Mouse (Mus musculus): ENCODE data around the gene Col4a3bp.
"Not testable (repeated sequence)": the region's sequence is repeated elsewhere in the genome, so short reads cannot be mapped to it uniquely, and the experiment has no call there.

Col4a3bp gene

DNA sequence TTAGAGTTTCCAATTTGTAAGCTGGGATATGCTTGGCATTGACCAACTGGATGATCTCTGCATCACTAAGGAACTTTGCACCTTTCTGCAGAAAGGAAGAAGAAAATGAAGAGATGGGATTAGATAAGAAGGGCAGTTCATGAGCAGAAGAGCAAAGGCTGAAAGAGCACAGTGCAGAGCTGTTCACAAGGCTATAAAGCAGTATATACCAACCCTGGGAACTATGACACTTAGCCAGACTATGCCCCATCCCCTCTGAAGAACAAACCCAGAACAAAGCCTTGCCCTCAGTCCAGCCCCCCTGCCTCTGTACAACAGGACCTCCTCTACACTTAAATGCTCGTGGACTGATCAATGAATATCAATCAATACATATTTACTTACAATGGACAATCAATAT, 114.3 kb downstream of the Col4a3bp start:
- DNase-seq = no peak

DNA sequence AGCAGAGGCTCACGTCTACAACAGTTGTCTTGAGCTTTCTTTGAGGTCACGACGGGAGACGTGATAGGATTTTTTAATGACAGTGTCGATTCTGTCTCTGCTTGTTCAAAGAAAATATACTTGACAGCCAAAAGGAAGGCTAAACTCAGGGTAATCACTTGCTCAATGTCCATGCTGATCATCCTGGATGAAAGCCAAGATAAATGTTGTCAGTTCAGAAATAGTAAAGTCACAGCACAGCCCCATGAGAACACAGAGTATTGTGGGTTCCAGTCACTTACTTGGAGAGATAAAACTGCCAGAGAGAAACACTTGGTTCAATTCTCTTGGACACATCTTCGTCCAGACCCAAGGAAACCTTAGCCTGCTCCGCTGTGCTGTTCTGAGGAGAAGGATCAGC, 116.5 kb downstream of the Col4a3bp start:
- DNase-seq = no peak

DNA sequence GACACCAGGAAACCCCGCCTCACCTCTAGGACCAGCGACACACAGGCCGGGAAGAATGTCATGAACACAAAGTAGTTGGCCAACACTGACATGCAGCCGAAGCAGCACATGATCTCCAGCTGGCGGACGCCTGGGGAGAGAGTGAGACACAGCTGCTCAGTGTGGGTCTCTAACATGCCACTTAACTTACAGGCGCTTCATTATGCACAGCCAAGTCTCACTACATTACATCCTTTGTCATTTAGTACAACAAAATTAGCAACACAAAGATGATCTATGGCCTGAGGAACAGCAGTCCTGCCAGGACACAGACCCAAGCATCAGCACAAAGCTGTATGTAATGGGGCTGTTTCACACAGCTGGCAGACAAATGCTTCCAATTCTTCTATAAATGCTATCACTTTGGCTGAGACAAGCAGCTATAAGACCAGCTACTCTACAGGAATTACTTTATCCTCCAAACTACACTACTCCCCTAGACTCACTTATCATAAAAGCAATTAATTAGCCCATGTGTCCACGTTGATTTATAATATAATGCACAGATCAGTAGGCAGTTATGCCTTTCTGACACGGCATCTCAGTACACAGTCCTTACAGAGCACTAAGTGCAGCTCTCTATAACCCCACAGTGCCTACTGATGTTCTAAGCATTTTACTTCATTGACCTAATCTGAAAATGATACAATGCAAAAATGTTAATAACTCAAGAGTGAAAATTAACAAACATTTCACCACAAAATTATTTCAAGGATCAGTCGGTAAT, 117.9 kb downstream of the Col4a3bp start:
- no peak for DNase-seq

- not testable (repeated sequence) for DNase-seq
These were observed 120.7 kb downstream of the Col4a3bp start for GRCm38 (mm10) chr13:96663120-96663519.

DNA sequence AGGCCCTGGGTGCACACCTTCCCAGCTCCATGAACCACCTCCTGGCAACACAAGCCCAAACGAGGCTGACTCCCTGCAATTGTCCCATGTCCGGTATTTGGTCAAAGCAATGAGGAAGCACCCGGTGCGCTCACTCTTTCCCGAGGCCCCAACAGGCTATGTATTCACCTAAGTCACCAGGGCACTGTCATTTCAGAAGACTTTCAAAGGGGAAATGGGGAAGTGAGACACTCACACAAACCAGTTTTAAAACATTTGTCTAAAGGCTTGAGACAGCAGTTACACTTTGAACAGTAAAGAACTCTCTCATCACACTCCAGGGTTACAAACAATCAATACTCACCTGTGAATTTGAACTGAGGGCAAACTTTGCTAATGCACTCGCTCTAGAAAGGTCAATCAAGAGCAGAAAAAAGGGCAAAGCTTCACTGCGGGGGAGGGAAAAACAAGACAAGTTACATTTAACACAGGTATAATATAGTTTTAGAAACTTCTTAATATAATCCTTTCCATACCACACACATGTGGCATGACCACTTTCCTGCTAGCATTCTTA, 122.1 kb downstream of the Col4a3bp start:
- DNase-seq = no peak

- DNase-seq = no peak
These were observed 127.6 kb downstream of the Col4a3bp start for GRCm38 (mm10) chr13:96670019-96670405.

GRCm38 (mm10) chr13:96670406-96671077, 128.1 kb downstream of the Col4a3bp start, which contains the start of gene Hmgcr:
TSS of gene Hmgcr (minus strand) at chr13:96670936.
- peak; percentile 98 to 99 for DNase-seq

DNA sequence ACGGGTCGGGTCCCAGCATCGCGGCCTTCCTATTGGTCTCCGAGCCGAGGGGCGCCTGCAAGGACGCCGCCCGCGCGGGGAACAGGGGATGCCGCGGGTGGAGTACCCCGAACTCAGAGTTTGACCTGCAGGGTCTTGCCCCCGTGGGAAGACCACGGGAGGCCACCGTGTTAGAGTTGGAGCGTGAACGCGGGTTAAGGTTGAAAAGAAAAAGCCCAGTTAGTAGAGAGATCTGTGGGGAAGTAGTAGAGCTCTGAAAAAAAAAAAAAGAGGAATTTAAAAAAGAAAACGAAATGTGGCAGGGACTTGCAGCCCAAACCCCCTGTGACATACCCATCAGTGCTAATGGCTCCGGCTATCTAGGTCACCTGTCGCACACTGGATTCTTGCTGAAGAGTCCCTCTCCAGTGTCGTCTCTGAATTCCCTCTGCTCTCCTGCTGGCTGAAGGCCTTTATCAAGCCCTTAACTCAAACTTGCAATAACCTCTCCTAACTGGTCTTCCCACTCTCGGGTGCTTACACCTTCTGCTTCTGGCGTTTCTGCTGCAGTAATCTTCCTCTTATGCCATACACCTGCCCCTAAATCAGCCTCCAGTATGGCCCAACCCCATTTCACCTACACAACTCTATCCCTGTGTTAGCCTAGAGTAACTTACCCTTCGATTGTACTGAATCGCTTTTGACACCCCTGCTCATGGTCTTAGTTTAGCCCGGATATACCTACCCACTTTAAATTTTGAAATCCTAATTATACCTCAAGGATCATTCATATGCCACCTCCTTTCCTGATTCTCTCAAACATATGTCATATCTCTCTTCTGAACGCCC, 128.9 kb downstream of the Col4a3bp start:
- no peak for DNase-seq

DNA sequence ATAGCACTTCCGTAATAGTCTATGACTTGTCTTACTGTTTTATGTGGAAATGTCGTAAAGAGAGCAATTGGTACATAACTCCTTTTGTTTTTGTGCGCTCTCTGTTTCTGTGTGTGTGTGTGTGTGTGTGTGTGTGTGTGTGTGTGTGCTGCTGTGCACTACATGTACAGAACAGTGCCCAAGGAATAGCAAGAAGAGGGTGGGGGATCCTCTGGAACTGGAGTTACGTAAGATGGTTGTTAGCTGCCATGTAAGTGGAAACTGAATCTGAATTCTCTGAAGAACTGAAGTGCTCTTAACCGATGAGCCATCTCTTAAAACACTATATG, 129.5 kb downstream of the Col4a3bp start:
- DNase-seq = no peak

GRCm38 (mm10) chr13:96672276-96672675, 129.9 kb downstream of the Col4a3bp start:
- no peak for DNase-seq

GRCm38 (mm10) chr13:96673817-96674216, 131.4 kb downstream of the Col4a3bp start:
- peak; percentile 27 to 51 for DNase-seq

- no peak for DNase-seq
These were observed 133.3 kb downstream of the Col4a3bp start for GRCm38 (mm10) chr13:96675756-96676155.

DNA sequence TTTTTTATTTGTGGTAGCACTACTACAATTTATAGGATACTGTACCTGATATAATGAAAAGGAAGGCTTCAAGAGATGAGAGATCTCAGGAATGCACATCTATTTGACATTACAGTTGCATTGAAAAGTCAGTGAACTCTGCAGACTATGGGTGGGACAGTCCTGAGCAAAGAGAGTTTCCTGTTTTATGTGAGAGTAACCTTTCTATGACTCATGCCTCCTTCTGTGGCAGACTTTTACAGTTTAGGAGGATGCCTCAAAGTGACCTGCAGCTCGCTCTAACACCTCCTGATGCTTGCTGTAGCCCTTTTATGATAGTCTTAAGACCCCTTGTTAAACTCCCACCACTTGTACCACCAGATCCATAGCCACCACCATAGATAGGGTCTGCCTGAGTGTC, 134.7 kb downstream of the Col4a3bp start:
- no peak for DNase-seq

DNA sequence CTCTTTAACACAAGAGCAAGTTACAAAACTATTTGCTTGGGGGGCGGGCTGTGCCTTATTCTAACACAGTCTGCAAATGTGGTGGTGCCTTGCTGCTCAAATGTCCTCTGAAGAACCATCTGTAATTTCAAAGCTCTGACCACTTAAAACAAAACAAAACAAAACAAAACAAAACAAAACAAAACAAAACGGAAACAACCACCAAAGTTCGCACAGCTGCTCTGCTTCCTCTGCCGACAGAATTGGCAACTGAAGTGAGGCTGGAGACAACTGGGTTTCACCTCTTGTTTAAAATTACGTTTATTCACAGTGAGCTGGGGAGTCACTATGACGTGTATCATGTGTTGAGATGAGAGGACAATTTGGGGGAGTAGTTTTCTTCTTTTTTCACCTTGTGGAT, 136.2 kb downstream of the Col4a3bp start:
- no peak for DNase-seq

DNA sequence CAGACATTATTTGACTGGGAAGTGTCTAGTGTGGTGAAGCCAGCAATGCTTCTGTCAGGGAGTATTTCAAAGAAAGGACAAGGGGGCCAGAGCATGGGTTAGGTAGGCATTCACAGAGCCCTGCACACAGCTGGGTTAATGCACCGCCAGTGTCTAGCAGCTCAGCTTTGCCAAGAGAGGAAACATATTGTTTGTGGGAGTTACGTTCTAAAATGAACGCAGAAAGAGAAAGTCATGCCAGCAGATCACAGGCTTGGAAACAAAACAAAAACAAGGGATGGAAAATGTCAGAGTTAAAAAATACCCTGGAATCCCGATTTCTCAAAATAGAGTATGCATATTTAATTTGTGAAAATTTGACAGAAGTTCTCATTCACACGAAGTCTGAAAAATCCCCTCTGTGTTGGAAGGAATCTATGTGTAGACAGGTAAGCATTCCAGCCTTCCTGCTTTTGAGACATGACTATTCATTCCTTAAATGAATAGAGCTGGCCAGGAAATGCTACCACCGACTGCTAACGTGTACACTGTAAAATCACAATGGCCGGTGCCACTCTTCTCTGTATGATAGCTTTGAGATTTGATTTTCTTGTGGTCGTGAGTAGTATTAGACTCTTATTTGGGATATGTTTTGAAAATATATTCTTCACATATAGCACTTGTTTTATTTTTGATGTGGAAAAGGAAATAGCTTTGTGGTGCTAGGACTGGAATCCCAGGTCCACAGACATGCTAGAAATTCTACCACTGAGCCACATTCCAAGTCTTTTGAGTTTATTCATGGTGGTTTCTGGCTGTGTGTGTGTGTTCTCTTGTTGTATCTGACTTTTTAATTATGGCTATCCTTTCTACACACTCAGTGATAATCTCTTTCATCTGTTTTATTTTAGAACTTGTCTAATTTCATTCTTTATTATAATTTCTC, 138.0 kb downstream of the Col4a3bp start:
- no peak for DNase-seq

DNA sequence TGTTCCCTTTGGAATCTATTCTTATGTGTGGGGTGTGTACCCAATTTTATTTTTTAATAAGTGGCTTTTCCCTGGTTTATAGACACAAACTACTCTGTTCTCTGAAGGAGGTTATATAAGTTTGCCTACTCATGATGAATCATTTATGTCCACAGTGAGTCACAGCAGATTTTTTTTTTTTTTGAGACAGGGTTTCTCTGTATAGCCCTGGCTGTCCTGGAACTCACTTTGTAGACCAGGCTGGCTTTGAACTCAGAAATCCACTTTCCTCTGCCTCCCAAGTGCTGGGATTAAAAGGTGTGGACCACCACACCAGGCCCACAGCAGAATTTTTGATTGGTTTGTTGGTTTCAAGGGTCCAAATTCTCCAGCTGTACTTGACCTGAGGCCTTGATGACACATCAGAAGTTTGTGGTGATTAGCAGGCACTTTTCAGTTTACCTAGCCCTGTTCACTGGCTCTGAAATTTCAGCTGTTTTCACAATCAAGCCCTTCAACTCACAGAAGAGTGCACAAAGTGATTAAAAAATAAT, 138.7 kb downstream of the Col4a3bp start:
- DNase-seq = no peak

- no peak for DNase-seq
These were observed 142.4 kb downstream of the Col4a3bp start for GRCm38 (mm10) chr13:96684779-96685178.

DNA sequence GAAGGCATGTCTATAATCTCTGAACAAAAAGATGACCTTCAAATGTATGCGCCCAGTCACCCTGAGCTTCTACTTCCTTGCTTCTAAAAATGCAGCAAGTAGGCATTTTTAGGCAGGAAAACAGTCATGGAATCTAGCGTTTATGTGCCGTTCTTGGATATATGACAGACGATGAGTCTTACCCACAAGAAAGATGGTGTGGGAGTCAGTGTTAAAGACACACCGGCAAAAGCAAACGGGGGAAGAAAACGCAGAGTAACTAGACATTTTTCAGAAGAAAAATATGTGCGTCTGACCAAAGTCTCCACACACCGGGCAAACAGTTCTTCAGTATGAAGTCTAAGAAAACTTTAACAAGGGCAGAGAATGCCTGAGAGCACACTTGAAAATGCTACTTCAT, 144.8 kb downstream of the Col4a3bp start:
- no peak for DNase-seq
